Comparison of ENCODE assay signal across 9 mouse cellular contexts in the genomic region with DNA sequence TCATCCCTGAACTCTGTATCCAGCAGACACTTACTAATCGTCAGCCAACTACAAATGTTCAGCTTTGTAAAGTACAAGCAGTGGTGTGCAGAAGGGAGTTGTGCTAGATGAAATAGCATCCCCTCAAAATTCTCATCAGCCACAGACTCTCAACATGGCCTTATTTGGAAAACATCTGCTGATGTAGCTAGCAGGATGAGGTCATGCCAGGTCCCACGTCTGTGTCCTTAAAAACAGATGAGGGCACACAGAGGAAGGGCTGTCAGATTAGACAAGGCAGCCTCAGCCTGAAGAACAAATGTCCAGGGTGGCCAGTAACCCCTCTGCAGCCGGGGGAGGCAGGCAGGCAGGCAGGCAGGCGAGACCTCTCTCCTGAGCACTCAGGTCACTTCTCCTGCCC. TPM values are rescaled to one million over a fixed set of nuclear protein-coding genes. Genes with fewer than 3 reads are reported as not detected.
DNase-seq lines count a peak whose midpoint lies in the region; ATAC-seq and TF ChIP-seq lines count a peak whose summit lies in the region.
"Had no signal": no experiment of that assay in that cellular context is flagged by ENCODE, and none has a peak within 500 bp of the region (broad histone marks: within the 10 kb centered on the region; RNA-seq: fewer than 3 reads in every experiment).

No protein-coding gene starts in this region.

- peak; percentile 71 for DNase-seq in kidney, postnatal 0 days (ENCODE audit: low spot score)
- DNase-seq in kidney, postnatal 10 days: no peak
- no peak for DNase-seq in cerebellum, postnatal 14 days
- DNase-seq in adrenal gland, postnatal 36 days: no peak
- no peak for DNase-seq in left cerebral cortex, postnatal 10 days (ENCODE audit: extremely low spot score in 1 of 2, low spot score in 2 of 2)
- DNase-seq: cerebellum, adult 2 months had no signal

- H3K9ac ChIP-seq in kidney, postnatal 0 days (ENCODE audit: low read depth, low read length): no peak overlapping the region
- H3K9ac ChIP-seq in hindbrain, embryonic 16.5 days (ENCODE audit: low read depth, low read length): 0 out of 2 replicates have a peak overlapping the region, but pooled peaks have one; percentile 10
- no peak overlapping the region for H3K9ac ChIP-seq in neural tube, embryonic 12.5 days

- peak overlapping the region; percentile 83 for H3K27ac ChIP-seq in kidney, postnatal 0 days
- H3K27ac ChIP-seq in embryonic fibroblast, embryonic 13.5 days (ENCODE audit: insufficient read depth, low read length): peak overlapping the region; percentile 87
- H3K27ac ChIP-seq in hindbrain, embryonic 16.5 days (ENCODE audit: low read depth, low read length): no peak overlapping the region
- H3K27ac ChIP-seq in neural tube, embryonic 12.5 days: peak overlapping the region; percentile 50; the same call in 1 of the 2 replicates

- H3K4me3 ChIP-seq in kidney, postnatal 0 days (replicated peaks; ENCODE audit: low read depth, low read length): no peak overlapping the region
- no peak overlapping the region for H3K4me3 ChIP-seq in embryonic fibroblast, embryonic 13.5 days (ENCODE audit: insufficient read depth, low read length)
- H3K4me3 ChIP-seq in hindbrain, embryonic 16.5 days (ENCODE audit: low read length): no peak overlapping the region
- H3K4me3 ChIP-seq in neural tube, embryonic 12.5 days: no peak overlapping the region

- H3K36me3 ChIP-seq in kidney, postnatal 0 days (ENCODE audit: insufficient read depth, low read length): no peaks in the 10 kb centered on the region
- no peaks in the 10 kb centered on the region for H3K36me3 ChIP-seq in hindbrain, embryonic 16.5 days (ENCODE audit: control insufficient read depth, insufficient read depth, low read length)
- no peaks in the 10 kb centered on the region; the same call in 1 of the 2 replicates for H3K36me3 ChIP-seq in neural tube, embryonic 12.5 days

- H3K27me3 ChIP-seq in kidney, postnatal 0 days (ENCODE audit: insufficient read depth, low read length): no peaks in the 10 kb centered on the region
- no peaks in the 10 kb centered on the region for H3K27me3 ChIP-seq in hindbrain, embryonic 16.5 days (replicated peaks; ENCODE audit: control insufficient read depth, insufficient read depth, low read length)
- H3K27me3 ChIP-seq in neural tube, embryonic 12.5 days (replicated peaks): no peaks in the 10 kb centered on the region

- peaks cover 22% of the 10 kb centered on the region; the same call in 1 of the 2 replicates for H3K4me1 ChIP-seq in kidney, postnatal 0 days (replicated peaks; ENCODE audit: insufficient read depth, low read length)
- H3K4me1 ChIP-seq in embryonic fibroblast, embryonic 13.5 days (ENCODE audit: control insufficient read depth, insufficient read depth, low read length): peaks cover 13% of the 10 kb centered on the region; the same call in 1 of the 2 replicates
- H3K4me1 ChIP-seq in hindbrain, embryonic 16.5 days (ENCODE audit: control insufficient read depth, insufficient read depth, low read depth, low read length): peaks cover 25% of the 10 kb centered on the region
- peaks cover 75% of the 10 kb centered on the region for H3K4me1 ChIP-seq in neural tube, embryonic 12.5 days

- peak; percentile 33 for ATAC-seq in kidney, postnatal 0 days (replicated peaks; ENCODE audit: low FRiP score, low read depth)
- no peak for ATAC-seq in hindbrain, embryonic 16.5 days
- ATAC-seq in neural tube, embryonic 12.5 days (ENCODE audit: low FRiP score, low read depth): no peak

- no peaks in the 10 kb centered on the region for H3K9me3 ChIP-seq in kidney, postnatal 0 days (replicated peaks; ENCODE audit: low read length)
- no peaks in the 10 kb centered on the region for H3K9me3 ChIP-seq in hindbrain, embryonic 16.5 days (ENCODE audit: control insufficient read depth, low read length)
- no peaks in the 10 kb centered on the region for H3K9me3 ChIP-seq in neural tube, embryonic 12.5 days

- intact Hi-C loops in left cerebral cortex, postnatal 10 days (cut with DNase I): no loop called here

- 22% methylated on average over 4 of the region's 4 CpGs for WGBS in kidney, postnatal 0 days
- WGBS in hindbrain, embryonic 16.5 days: 27% methylated on average over 4 of the region's 4 CpGs
- 27% methylated on average over 4 of the region's 4 CpGs for WGBS in neural tube, embryonic 12.5 days

- peak overlapping the region; percentile 27; the same call in 1 of the 2 replicates for H3K4me2 ChIP-seq in kidney, postnatal 0 days (ENCODE audit: low read length)
- H3K4me2 ChIP-seq in hindbrain, embryonic 16.5 days (ENCODE audit: low read length): no peak overlapping the region
- H3K4me2 ChIP-seq in neural tube, embryonic 12.5 days (replicated peaks): peak overlapping the region; percentile 34; the same call in 1 of the 2 replicates

- no peak for TF ChIP-seq CTCF in kidney, postnatal 0 days (IDR thresholded peaks at IDR 0.05; ENCODE audit: low read depth)
- TF ChIP-seq CTCF in embryonic fibroblast, embryonic 13.5 days (IDR thresholded peaks at IDR 0.05; ENCODE audit: borderline replicate concordance, insufficient read depth, low read length): no peak

- TF ChIP-seq POLR2A in embryonic fibroblast, embryonic 13.5 days (IDR thresholded peaks at IDR 0.05; ENCODE audit: low read depth, low read length): peak; percentile 45; the same call in 1 of the 2 replicates

RNA-seq across cellular contexts. Expression of gene Tspan18, which starts 56.8 kb away (rescaled TPM):
- 26.4 and 29.2 TPM in 2 replicates for polyA plus RNA-seq in kidney, postnatal 0 days (2015; fragmentation: Nextera tagmentation; extraction: Ambion mirVana)
- 2.5 and 11.5 TPM in 2 replicates for polyA plus RNA-seq in embryonic fibroblast, embryonic 13.5 days (2011; ENCODE audit: insufficient read length, low read depth, missing spikeins)
- 15.7 and 24.2 TPM in 2 replicates for polyA plus RNA-seq in hindbrain, embryonic 16.5 days (2015; fragmentation: Nextera tagmentation; extraction: Ambion mirVana)
- 50.7 and 53.9 TPM in 2 replicates for polyA plus RNA-seq in neural tube, embryonic 12.5 days (2016; fragmentation: Nextera tagmentation; extraction: Ambion mirVana)
- total RNA-seq in adrenal gland, postnatal 36 days (2021): 10 to 100 TPM; 49.7 to 59.4 TPM
- 1 to 10 TPM; 5.6 to 6.0 TPM for total RNA-seq in left cerebral cortex, postnatal 10 days (2021)
